Mouse (Mus musculus) cortical plate, adult 2 months (tissue): ENCODE results near the gene Hsf2bp. TPM values are rescaled to one million over a fixed set of nuclear protein-coding genes. Genes with fewer than 3 reads are reported as not detected.

ENCODE experiments used
- H3K27ac ChIP-seq: fragments of 200-500 bp; 2 replicates; pipeline ENCODE4 v1.5.1; 2012; ENCODE audit warnings: low read length, control low read depth, inconsistent platforms; ENCODE audit not compliant: insufficient read depth
- H3K4me1 ChIP-seq: fragments of 200-500 bp; 2 replicates; pipeline ENCODE4 v1.6.1; 2011; ENCODE audit warnings: low read length; ENCODE audit not compliant: control insufficient read depth, insufficient read depth
- H3K4me3 ChIP-seq: fragments of 200-500 bp; 2 replicates; pipeline ENCODE4 v1.5.1; 2011; ENCODE audit warnings: mild to moderate bottlenecking, low read length, control low read depth; ENCODE audit not compliant: insufficient read depth
- CTCF ChIP-seq: fragments of 200-500 bp; IDR thresholded peaks from 2 replicates; pipeline ENCODE4 v1.5.1; 2011; ENCODE audit warnings: mild to moderate bottlenecking, control low read depth, low read length; ENCODE audit not compliant: insufficient read depth; ENCODE audit errors: extremely low read depth
- POLR2A ChIP-seq: fragments of 200-500 bp; IDR thresholded peaks from 2 replicates; pipeline ENCODE4 v1.6.1; 2011; ENCODE audit warnings: mild to moderate bottlenecking, low read length, control low read depth; ENCODE audit not compliant: insufficient read depth; ENCODE audit errors: extremely low read depth
- polyA plus RNA-seq: library from polyadenylated mRNA; depleted of rRNA; stranded (reverse); fragments of >200 nt; gene quantifications from 2 replicates; pipeline ENCODE4 v1.2.3, GENCODE M21; 2012

Gene Hsf2bp
- polyA plus RNA-seq, 1 experiment: 0.27 TPM

- TF ChIP-seq POLR2A (no peak), CTCF (no peak)
- H3K4me1 ChIP-seq: no peaks in the 10 kb centered on the region; the same call in 1 of the 2 replicates
- no peak overlapping the region for H3K27ac ChIP-seq
- no peak overlapping the region for H3K4me3 ChIP-seq
Measured at GRCm38 (mm10) chr17:31943881-31944539, 92.1 kb downstream of the Hsf2bp start.

- no peaks in the 10 kb centered on the region; the same call in 1 of the 2 replicates for H3K4me1 ChIP-seq
- no peak for TF ChIP-seq POLR2A
- TF ChIP-seq CTCF: no peak
- H3K27ac ChIP-seq: no peak overlapping the region
- H3K4me3 ChIP-seq: no peak overlapping the region
Measured at GRCm38 (mm10) chr17:31941616-31942015, 94.5 kb downstream of the Hsf2bp start.

- TF ChIP-seq CTCF (no peak), POLR2A (no peak)
- no peak overlapping the region for H3K4me3 ChIP-seq
- H3K27ac ChIP-seq: no peak overlapping the region
- no peaks in the 10 kb centered on the region; the same call in 1 of the 2 replicates for H3K4me1 ChIP-seq
Measured at GRCm38 (mm10) chr17:31940607-31941006, 95.5 kb downstream of the Hsf2bp start.

- Histone ChIP-seq H3K4me3 (no peak overlapping the region), H3K27ac (no peak overlapping the region), H3K4me1 (no peaks in the 10 kb centered on the region; the same call in 1 of the 2 replicates)
- TF ChIP-seq CTCF: no peak
- no peak for TF ChIP-seq POLR2A
Measured at GRCm38 (mm10) chr17:31939292-31940060, 96.7 kb downstream of the Hsf2bp start.

GRCm38 (mm10) chr17:31938539-31939260, 97.4 kb downstream of the Hsf2bp start:
- Histone ChIP-seq H3K4me1 (no peaks in the 10 kb centered on the region), H3K27ac (no peak overlapping the region), H3K4me3 (no peak overlapping the region)
- TF ChIP-seq POLR2A: no peak
- no peak for TF ChIP-seq CTCF

GRCm38 (mm10) chr17:31937141-31937554, 99.0 kb downstream of the Hsf2bp start:
- peak; percentile 16; the same call in 1 of the 2 replicates for TF ChIP-seq CTCF
- TF ChIP-seq POLR2A: no peak
- no peaks in the 10 kb centered on the region for H3K4me1 ChIP-seq
- no peak overlapping the region for H3K27ac ChIP-seq
- no peak overlapping the region for H3K4me3 ChIP-seq

- H3K4me3 ChIP-seq: no peak overlapping the region
- no peak overlapping the region for H3K27ac ChIP-seq
- no peaks in the 10 kb centered on the region for H3K4me1 ChIP-seq
- TF ChIP-seq POLR2A: no peak
Measured at GRCm38 (mm10) chr17:31935841-31936240, 100.3 kb downstream of the Hsf2bp start.

GRCm38 (mm10) chr17:31935091-31935830, 100.9 kb downstream of the Hsf2bp start:
- TF ChIP-seq CTCF (no peak), POLR2A (no peak)
- Histone ChIP-seq H3K27ac (no peak overlapping the region), H3K4me1 (no peaks in the 10 kb centered on the region), H3K4me3 (no peak overlapping the region)

- Histone ChIP-seq H3K27ac (no peak overlapping the region; the same call in 1 of the 2 replicates), H3K4me3 (no peak overlapping the region), H3K4me1 (no peaks in the 10 kb centered on the region)
- TF ChIP-seq POLR2A: no peak
- TF ChIP-seq CTCF: no peak
Measured at GRCm38 (mm10) chr17:31933956-31934355, 102.2 kb downstream of the Hsf2bp start.

GRCm38 (mm10) chr17:31931499-31931898, 104.7 kb downstream of the Hsf2bp start:
- no peak overlapping the region for H3K4me3 ChIP-seq
- no peaks in the 10 kb centered on the region for H3K4me1 ChIP-seq
- TF ChIP-seq CTCF (no peak), POLR2A (no peak)
- H3K27ac ChIP-seq: peak overlapping the region; percentile 83; the same call in 1 of the 2 replicates
